Mouse (Mus musculus) right cerebral cortex, postnatal 36 days (tissue): ENCODE data around the gene Fam172a.

ENCODE experiments used
- DNase-seq, 2 experiments: peaks; one replicate each; pipeline ENCODE4 v3.0.0; 2022; ENCODE audit warnings: low spot score in 2 of 2, mixed read lengths in 1 of 2

Fam172a gene

GRCm38 (mm10) chr13:78102337-78102736, 400.5 kb downstream of the Fam172a start:
- no peak for DNase-seq

DNA sequence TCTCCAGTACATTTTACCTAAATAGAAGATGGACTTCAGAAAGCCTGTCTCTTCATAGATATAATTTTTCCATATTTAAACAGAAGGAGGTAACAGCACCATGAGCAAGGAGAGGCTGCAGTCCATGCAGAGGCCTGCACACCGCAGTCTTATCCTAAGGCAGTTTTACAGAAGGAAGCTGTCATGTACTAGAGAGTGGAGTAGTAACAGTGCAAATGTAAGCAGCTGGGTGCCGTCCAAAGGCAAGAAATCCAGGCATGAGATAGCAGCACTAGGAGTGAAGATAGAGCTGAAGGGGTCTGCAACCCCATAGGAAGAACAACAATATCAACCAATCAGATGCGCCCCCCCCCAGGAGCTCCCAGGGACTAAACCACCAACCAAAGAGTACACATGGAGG, 403.0 kb downstream of the Fam172a start:
- no peak for DNase-seq

GRCm38 (mm10) chr13:78110648-78111047, 408.8 kb downstream of the Fam172a start:
- DNase-seq = no peak

- DNase-seq = no peak
These were observed 412.1 kb downstream of the Fam172a start for GRCm38 (mm10) chr13:78113978-78114377.

DNA sequence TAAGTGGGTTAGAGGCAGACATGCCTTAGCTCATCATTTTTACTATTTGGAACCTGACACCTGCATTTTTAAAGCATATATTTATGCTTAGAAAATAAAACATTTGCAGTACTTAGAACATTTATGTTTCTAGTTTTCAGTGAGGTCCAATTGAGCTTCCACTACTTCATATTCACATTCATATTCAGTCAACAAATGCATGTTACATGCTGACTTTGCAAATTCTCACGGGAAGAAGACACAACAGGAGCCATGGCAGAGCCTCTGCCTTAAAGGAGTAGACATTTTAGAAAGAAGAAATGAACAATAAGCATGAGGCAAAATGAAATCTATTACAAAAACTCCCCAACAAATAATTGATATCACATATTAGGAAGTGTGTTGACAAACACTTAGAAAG, 416.9 kb downstream of the Fam172a start:
- DNase-seq = no peak

- DNase-seq = no peak
These were observed 420.2 kb downstream of the Fam172a start for GRCm38 (mm10) chr13:78121991-78122390.

GRCm38 (mm10) chr13:78123911-78124426, 422.1 kb downstream of the Fam172a start:
- no peak for DNase-seq

DNA sequence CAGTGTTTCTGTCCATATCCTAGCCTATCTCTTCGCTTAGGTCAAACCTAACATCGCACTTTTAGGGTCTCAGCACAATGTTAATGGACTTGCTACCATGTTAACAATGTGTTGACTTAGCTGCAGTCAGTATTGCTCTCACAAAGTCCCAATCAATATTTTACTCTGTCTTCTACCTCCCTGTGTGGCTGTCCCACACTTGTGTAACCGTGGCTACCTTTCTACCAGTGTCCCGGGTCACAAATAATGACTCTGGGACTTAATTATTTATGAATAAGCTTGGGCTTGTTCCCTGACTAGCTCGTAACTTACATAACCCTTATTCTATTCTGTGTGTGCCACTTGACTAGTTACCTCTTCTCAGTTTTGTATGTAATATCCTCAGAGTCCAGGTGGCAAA, 455.6 kb downstream of the Fam172a start:
- DNase-seq = no peak

GRCm38 (mm10) chr13:78162149-78162548, 460.3 kb downstream of the Fam172a start:
- no peak for DNase-seq

DNA sequence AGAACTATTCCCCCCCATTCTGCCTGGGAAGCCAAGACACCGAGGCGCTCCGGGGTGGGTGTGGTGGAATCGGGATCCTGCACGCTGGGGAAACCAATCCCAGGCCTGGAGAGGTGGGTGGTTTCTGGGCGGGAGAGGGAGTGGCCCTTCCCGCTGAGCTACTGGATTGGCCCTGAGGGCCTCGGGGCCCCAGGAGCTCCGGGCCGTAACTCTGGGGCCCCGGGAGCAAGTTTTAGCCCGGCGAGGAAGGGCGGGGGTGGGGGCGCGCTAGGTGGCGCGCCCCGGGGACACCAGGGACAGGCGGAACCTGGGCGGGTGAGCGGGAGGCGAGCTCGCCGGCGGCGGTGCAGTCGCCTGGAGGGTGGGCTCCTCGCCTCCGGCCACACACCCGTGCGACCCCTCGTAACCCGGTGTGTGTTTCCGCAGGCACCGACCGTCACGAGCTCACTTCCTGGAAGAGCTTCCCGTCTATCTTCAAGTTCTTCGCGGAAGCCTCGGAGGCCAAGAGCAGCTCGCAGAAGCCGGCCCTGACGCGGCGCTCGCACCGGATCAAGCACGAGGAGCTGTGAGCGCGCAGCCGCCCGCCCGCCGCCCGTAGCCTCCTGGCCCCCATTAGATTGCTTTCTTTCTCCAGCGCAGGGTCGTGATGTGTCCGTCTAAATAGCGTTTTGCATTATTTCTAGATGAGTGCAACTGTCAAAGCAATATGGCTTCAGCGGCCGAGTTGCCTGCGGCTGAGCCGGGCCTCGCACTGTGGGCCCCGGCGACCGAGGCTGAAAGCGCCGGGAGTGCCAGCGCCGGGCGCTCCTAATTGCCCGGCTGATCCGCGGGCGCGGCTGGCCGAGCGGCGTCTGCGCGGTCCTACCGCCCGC, 461.5 kb downstream of the Fam172a start:
- peak; percentile 69 to 80 for DNase-seq

- DNase-seq = no peak
These were observed 463.1 kb downstream of the Fam172a start for GRCm38 (mm10) chr13:78164941-78165340.

- DNase-seq = no peak
These were observed 466.3 kb downstream of the Fam172a start for GRCm38 (mm10) chr13:78168166-78168565.

DNA sequence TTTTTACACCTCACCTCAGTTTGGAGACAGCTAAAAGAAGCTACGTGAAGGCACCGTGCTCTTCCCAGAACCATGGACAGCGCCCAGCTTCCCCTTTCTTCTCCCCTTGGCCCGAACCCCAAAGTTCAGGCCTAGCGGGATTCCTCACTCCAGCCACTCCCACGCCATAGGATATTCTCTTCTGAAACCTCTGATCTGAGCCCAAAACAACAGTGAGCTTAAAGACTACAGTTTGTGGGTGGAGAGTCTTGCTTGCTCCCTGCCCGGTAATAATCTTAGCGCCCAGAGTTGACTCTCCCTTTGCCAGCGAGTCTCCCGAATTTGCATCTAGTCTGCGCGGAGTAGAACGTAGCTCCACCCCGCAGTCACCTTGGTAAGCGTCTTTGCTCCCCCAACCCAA, 469.5 kb downstream of the Fam172a start:
- DNase-seq = no peak

DNA sequence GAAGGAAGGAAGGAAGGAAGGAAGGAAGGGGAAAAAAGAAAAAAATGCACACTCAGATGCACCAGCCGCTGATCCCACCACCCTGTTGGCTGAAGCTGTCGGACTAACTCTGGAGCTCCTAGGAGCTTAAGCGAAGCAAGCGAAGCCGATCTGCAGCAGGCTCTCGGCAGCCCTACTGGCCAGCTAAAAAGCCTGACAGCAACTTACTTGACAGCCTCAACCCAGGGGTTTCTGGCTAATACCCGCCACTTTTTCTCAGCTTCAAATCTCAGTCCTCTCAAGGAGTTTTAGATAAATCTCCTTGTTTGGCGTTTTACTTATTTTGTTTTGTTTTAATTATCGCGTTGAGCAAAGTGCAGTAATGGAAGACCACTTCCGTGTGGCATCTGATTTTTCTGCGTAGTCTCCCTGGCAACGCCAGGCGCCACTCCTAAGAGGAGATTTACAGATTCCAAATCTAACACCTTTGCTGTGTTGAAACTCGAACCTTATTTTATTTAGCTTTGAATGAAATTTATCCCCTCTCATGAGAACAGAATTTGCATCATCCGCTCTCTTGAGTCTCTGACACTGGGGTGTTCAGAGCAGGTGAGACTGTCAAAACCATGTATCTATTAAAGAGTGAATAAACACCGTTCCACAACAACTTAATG, 470.3 kb downstream of the Fam172a start:
- DNase-seq = no peak

GRCm38 (mm10) chr13:78172861-78173260, 471.0 kb downstream of the Fam172a start:
- DNase-seq = no peak

DNA sequence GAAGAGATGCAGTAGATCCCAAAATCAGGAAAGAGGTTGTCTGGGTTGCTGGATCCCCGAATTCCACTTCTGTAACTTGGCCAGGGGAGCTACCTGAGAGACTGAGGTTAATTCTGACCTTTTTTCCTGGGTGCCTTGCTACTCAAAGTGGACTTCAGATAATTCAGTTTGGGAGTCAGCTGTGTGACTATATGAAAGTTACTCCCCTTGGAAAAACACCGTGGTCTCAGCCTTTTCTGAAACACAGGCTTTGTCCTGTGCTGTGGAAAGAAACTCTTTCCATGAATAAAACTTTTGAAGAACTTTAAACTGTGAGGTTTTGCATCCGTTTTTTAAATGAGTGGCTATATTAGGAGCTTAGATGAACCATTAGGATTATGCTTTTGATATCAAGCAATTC, 472.4 kb downstream of the Fam172a start:
- DNase-seq = no peak

DNA sequence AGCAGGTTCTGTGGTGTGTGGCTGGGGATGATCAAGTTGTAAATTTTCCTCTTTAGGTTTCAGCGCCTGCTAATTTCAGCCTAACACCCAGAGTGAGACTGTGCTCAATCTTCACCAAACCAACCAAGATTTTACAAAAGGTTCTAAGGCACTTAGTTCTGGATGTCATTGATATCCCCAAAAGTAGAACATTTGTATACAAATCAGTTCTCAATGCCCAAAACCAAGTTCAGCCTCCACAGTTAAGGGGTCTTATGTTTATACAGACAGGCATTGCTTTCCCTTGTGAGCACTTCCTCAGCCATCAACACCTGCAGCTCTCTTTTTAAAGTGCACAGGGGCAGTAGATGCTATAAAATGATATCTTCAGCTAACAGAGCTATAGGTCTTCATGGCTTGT, 473.1 kb downstream of the Fam172a start:
- DNase-seq = no peak

DNA sequence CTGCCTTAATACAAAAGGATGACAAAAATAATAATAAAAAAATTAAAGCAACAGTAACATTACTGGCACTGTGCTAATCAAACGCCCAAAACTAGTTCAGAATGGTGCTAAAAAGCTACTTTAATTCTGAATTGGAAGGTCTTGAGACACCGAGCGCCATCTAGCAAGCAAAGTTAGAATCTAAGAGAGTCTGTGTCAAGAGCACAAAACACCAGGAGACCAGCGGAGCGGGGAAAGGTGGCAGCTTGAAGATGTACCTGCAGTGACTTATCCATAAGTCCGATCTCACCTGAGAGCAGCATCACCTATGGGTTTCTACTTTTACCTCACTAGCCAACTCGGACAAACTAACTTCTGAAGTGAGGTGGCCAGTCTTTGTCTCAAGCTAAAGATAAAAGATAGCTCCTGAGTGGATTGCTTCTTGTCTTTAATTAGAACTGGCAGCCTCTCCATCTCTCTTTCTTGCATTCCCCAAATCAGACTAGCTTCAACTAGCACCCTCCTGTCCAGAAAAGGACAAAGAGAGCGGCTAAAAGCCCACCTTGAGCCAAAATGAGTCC, 474.1 kb downstream of the Fam172a start:
- peak in 1 of 2 experiments; percentile 57 for DNase-seq

GRCm38 (mm10) chr13:78177381-78177950, 475.6 kb downstream of the Fam172a start:
- no peak for DNase-seq

DNA sequence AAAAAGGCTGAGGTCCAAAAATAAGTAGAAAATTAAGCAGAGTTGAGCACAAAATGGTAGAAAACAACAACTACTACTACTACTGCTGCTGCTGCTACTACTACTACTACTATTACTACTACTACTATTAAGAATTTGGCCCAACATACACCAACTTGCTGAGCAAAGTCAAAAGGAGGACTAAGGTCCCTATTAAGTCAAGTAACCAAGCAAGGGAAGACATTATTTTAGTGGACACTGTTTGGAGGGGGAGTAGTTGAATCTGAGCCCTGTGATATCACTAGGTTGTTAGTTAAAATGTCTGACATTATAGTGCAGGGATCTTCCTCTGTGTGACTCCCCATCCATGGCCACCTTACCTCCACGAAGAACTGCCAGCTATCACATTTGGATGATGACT, 476.2 kb downstream of the Fam172a start:
- no peak for DNase-seq

DNA sequence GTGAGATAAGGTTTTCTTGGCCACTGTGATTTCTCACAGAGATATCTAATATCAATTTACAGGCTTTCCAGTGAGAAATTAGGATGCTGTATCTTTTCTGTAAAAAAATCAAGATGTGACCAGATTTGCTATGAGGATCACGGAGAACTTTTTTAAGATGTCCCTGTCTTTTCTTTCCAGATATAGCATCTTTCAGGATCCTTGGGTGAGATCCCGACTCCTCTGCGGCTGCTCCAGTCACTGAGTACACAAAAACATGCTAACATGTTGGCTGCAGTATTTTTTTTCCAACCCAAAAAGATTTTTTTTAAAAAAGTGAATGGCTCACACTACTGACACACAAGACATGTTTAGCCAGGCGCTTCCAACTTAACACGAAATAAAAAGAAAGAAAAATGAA, 476.9 kb downstream of the Fam172a start:
- no peak for DNase-seq
